Mouse (Mus musculus): Measurements from ENCODE around the gene Fkbp10. TPM values are rescaled to one million over a fixed set of nuclear protein-coding genes. Genes with fewer than 3 reads are reported as not detected.
A peak's percentile ranks its signal among the peaks of the same experiment; 100 is the strongest.

Gene Fkbp10
- polyA plus RNA-seq, 2 experiments from 2014 or later: not detected

DNA sequence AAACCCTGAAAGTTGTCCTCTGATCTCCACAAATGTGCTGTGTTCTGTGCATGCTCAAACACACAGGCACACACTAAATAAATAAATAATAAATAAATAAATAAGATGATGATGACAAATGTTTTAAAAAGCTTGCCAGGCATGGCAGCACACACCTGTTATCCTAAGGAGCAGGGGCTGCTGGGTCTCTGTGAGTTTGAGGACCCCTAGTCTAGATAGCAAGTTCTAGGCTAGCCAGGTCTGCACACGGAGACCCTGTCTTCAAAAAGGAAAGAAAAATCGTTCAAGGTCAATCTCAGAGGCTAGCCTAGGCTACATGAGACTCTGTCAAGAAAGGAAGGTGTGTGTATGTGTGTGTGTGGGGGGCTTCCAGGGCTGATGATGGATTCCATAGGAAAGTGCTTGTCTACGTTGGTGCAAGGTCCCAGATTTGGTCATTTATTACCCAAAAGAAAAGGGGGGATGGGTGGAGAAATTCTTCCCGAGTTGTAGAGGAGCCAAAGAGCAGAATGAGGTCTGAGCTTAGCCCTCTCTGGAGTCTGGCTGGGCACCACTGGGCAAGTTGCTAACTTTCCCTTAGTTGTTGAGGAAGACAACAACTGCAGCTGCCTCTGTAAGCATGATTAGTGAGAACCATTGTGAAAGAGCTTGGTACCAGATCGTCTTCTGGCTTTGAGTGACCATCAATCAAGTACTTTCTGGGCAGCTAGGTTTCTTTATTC, 21.0 kb upstream of the Fkbp10 start:
- ATAC-seq: no peak

DNA sequence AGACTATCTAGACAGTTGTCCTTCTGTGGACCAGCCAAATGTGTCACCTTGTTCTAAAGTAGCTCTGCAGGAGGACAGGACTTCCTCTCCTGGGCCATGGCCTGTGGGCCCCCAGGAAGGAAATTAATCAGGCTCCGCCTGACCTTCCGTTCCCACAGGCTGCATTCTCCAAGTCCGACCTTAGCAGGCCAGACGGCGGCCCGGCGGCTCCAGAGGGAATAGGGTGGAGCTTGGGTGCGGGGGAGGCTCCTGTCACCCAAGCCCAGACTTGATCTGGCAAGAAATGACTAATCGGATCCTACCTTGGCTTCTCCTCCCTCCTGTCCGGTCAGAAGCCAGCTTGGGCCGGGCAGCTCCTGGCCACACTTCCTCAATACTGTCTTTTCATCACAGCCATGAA, 20.3 kb upstream of the Fkbp10 start:
- no peak for ATAC-seq

DNA sequence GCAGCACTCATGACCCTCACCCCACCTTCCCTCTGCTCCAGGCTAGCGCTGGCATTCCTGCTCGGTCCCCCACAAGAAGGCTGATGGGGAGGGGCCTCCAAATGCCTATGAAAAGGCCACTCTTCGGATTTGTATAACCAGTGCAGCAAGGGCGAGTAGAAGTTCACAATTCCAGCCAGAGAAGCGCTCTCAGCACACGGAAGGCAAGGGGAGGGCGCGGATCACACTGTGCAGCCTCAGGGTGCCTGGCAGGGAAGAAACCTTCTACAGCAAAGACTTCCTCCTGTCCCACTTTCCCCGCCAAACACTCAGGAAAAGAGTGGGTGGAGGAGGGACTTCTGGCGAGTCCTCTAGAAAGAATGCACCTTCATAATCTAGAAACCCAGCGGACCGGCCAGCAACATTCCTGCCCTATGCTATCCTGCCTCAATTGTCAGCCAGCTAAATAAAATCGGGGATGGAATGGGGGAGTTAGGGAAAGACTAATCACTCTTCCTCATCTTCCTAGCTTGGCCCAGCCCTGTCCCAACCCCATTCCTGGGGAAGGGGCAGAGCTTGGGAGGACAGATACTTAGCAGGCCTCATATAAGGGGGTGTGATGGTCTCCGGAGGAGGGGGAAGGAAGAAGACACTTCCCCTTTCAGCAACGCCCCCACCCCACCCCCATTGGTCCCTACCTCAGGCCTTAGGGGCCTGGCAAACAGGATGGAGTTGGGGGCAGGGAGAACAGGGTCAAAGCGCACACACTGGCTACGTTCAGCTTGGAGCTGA, 19.5 kb upstream of the Fkbp10 start:
- ATAC-seq: no peak

DNA sequence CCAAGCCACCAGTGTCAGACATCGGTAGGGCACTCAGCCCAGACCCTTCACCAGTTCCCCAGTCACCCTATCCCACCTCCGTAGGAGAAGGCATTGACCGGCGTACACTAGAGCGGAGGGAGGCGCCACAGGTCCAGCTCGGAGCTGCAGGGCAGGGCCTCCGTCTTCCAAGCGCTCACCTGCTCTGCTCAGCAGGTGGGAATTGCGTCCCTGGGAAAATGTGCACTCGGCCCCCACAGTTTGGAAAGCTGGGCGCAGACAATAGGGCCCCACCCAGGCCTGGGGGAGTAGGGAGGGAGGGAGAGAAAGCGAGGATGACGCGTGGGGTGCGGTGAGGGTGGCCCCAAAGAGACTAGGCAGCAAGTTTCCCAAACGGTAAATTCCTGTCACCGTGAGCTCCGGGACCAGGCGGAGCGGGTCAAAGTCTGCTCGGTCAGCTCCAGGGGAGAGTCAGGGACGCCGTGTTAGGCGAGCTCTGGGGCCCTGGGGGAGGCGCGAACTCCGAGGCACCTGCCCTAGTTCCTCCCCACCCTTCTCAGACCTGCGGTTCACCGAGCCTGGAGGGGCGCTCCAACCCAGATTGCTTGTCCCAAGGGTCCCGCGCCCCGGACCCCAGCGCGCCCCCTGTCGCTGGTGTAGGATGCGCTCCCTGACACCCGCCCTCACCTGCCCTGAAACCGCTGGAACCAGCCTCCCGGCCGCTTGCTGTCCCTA, 18.5 kb upstream of the Fkbp10 start:
- ATAC-seq: peak; percentile 24

DNA sequence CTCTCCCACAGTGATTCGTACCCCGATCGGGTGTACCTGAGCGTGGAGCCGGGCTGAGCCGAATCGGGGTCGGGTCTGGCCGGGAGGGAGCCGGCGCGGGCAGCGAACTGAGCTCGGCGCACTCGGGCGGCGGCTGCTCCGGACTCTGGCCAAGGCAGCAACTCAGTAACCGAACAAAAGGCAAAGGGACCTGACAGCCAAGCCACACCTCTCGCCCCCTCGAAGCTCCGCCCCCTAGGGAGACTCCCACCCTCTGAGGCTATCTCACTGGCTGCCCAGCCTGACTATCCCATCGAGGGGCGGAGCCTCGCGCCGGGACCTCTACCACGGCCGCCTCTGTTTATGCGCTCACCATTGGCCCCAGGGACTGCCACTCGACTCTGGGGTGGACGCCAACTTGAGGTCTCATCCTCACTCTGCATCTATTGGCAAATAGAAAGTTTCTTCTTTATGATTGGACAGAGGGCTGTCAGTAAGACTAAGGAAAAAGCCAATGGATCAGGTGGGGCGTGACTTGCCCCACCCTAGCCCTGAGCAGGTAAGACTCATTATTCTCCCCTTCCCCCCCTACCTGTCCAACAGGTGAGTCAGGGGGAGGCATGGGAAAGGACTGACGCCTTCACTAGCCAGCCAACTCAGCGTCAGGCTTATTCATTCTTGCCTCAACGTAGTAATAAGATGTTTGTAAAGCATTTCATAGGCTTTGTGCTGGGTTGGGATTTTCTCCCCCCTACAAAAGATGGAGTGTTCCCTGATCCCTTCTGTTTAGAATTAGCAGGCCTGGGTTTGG, 17.7 kb upstream of the Fkbp10 start, which contains the start of gene Jup:
Jup (minus strand) TSS at position 164 of the 790 bp plus-strand sequence.
- ATAC-seq: peak; percentile 92

DNA sequence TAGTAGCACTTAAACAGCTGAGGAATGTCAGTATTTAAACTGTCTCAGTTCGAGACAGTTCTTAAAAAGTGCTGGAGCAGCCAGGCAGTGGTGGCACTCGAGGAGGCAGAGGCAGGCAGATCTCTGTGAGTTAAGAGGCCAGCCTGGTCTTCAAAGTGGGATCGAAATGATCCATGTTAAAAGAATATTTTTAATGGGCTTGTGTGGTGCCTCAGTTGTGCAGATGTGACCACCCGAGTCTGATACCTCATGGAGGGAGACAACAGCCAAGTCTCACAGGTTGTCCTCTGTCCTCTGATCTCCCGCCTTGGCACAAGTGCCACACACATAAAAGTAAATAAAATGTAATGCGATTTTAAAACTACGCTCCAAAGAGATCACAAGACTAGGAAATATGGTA, 17.0 kb upstream of the Fkbp10 start:
- no peak for ATAC-seq

DNA sequence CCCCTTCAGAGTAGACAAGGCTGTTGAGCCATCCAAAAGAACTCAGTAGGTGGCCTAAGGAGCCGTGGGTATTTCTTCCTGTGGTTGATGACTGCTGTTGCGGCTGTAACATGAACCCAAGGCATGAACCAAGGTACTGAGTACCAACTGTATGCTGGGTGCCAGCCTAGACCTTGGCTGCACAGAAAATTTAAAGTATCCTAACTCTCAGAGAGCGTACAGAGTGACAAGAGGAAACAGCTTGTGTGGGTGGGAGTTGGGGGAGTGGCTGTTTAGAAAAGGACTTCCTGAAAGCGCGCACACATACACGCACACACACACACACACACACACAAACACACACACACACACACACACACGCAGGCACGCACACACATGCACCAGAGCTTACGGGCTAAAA, 16.2 kb upstream of the Fkbp10 start:
- ATAC-seq: no peak

DNA sequence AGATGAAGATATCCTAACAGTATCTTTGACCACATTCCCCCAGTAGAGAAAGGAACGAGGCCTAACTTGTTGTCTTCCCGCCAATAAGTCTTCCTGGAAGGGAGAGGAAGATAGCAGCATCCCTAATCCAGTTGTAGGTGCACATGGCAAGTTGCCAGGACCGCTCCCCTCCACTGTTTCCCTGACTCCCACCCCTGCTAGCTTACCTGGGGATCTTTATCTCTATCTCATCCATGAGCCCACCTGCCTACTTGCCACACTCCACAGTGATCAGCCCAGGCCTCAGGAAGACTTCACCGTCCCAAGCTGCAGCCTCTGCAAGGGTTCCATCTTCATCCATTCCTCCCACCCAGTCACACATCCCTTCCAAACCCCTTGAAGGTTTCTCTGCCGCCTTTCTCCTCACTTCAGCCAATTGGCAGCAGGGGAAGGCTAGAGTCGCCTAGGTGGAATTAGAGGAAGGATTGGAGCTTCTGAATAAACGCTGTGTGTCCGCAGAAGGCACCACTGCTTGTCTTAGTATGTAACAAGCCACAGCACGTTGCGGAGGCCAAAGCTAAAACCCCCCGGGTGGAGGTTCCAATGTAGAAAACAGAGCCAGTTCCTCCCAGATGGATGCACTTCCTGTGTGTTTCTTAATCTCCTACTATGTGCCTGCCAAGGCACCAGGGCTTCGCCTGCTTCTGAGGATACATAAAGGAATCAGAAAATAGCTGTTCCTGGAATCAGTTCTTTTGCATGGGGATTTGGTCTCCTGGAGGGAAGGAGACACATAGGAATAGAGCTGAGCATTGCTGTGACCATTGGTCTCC, 15.6 kb upstream of the Fkbp10 start:
- ATAC-seq: no peak

DNA sequence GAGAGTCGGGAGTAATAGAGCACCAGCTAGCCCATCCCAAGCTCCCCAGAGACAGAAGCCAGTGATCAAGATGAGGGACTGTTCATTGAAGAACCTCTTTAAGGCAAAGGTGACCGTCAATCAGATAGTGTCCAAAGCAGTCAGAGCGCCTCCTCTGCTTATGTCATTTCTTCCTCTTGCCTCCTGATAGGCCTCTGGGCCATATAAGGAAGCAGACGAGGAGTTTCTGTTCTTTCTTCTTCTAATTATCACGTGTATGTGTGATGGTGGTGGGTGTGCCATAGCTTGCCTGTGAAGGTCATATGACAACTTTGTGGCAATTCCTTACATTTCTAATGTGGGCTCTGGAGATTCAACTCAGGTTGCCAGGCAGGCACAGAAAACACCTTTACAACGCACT, 14.7 kb upstream of the Fkbp10 start:
- no peak for ATAC-seq

DNA sequence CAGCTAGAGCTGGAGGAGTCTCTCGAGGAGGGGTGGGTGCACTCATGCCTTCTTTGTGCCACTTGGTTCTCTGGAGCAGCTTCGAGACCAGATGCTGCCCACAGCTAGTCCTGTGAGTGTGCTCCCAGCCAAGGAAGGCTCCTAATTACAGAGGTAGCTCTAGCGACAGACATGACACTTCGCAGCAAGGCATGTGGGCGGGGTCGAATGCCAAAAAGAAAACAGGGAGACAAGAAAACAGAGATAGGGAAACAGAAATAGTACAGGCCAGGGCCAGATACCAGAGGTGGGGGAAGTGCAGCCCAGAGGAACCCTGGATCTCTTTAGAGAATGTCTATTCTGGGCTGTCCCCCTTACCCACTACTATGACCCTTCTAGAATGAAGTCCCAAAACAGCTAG, 13.3 kb upstream of the Fkbp10 start:
- no peak for ATAC-seq

DNA sequence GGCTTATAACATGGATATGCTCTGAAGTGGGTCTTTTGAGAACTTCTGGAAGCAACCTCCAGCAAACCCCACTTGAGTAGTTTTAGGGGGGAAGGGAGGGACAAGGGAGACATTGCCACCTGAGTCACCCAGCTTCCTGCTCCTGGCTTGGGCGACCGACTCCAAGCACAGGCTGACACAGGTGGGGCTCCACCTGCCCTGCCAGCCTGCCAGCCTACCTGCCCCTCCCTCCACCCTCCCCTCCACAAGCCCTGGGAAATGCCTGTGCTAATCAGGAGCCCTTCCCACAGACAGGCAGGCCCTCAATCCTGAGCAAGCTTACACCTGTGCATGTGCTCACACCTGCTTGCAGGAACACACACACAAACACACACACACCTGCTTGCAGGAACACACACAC, 12.8 kb upstream of the Fkbp10 start:
- ATAC-seq: no peak

DNA sequence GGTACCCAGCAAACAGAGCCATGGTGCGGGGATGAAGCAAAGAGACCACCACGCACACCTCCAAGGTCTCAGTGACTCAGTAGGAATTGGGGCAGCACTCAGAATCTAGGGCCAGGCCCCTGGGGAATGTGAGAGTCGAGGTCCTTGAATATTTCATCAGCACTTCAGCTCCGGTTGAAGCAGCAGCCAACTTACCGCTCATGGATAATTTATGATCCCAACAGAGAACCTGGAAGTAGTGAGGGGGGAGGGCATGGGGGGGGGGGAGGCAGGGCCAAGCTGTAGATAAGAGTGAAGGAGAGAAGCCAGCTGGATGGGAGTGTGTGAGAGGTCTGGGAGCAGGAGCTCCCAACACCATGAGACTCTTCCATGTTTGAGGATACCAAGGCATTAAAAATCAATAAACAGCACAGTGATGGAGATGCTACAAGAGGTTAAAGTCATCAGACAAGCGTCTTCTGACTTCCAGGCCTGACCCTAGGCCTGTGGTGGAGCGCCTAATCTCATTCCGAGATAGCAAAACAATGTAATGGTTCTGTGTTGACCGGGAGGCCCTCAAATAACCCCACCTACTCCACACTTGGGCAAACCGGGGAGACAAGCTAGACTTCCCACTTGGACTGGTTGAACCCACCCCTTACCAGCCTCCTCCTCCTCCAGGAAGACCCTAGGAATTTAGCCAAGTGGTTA, 11.9 kb upstream of the Fkbp10 start:
- no peak for ATAC-seq

DNA sequence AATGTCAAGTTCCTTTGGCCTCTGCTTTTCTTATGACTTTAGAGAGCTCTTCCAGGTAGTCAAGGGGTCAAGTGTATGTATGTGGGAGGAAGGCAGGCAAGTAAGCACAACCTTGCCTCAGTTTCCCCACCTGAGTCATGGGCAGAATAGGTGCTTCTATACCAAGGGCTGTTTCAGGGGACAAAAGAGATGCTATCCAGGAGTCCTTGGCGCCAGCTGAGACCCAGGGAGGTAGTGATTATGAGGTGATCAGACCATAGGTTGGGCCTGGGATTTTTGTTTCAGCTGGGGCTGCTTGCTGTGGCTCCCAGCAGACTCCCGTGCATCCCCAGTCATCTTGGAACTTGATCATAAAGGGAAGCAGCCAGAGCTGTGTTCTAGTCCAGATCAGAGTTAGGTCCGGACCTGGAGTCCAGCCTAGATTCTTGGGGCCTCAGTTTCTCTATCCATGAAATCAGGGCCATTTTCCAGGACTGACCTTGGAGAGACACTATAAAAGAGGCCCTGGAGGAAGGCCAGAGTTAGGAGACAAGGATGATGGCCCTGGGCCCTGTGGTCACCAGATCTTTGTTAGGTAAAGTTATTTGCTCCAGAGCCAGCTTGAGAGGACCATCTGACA, 10.9 kb upstream of the Fkbp10 start:
- no peak for ATAC-seq

DNA sequence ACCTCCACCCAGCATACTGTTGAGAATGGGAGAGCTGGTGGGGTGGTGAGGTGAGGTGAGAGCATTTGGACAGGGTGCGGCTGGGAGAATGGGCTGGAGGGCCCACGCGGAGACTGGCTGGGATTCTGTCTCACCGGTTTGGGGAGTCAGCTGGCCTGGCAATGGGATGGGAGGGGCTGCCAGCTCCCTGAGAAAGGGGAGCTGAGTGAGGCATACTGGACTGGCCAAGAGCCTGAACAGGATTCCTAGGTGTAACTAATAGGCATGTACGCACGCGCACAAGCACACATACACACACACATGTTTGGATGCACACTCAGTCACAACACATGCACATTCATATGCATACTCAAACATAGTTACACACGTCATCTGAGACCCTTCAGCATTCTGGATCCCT, 9.2 kb upstream of the Fkbp10 start:
- ATAC-seq: no peak

DNA sequence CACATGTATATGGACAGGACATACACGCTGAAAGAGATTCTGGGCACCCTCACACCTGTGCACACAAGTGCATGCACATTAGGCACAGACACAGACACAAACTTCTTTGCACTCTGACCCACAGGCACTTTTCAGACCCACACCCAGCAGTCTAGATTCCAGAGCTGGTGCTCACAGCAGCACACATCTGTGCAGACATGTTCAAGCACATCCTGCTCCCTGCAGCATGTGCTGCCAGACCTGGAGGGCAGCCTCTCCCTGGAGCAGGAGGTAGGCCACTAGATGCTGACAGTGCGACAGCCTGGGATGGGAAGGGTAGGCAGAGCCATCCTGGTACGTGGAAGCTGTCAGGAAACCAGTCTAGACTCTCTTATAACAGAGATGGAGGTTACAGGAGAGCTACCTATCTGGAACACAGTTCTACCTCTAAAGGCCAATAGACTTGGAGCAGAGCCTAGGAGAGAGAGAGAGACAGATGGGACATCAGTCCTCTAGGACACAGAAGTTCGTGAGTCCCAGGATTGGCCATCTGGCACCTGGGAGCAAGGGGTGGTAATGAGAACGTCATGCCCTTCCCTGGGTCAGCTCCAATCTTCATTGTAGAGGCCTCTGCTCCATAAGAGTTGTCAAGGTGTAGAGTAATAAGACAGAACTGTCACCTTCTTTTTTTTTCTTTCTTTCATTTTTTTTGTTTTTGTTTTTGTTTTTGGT, 8.3 kb upstream of the Fkbp10 start:
- no peak for ATAC-seq

DNA sequence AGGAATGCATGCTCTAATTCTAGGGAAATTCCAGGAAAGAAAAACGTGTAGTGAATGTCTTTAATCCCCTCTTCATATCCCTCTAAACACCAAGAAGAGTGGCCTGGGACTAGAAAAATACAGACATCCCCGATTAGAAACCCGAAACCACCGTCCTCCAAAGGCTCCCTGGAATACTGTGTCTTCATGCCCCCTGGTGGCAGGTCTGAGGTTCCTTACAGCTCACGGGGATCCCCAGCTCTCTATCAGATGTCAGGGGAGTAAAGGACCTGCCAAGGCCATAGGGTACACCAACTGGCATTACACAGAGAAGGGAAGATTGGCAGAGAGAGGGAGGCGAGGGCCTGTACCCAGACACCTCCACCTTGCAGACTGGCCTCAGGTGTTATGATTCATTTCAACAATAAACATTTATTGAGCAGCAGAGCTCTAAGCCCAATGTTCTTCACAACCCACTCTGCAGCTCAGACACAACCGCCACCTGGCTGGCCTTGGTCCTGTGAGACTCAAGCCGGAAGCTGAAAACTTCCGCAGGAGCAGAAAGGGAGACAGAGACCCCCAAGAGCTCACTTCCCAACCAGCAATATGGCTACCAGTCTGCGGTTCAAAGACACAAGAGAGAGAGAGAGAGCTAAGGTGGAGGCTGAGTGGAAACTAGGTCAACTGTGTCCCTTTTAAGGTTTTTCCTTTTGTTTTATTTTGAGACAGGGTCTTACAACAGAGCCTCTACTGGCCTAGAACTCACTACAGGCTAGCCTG, 7.2 kb upstream of the Fkbp10 start:
- ATAC-seq: no peak

DNA sequence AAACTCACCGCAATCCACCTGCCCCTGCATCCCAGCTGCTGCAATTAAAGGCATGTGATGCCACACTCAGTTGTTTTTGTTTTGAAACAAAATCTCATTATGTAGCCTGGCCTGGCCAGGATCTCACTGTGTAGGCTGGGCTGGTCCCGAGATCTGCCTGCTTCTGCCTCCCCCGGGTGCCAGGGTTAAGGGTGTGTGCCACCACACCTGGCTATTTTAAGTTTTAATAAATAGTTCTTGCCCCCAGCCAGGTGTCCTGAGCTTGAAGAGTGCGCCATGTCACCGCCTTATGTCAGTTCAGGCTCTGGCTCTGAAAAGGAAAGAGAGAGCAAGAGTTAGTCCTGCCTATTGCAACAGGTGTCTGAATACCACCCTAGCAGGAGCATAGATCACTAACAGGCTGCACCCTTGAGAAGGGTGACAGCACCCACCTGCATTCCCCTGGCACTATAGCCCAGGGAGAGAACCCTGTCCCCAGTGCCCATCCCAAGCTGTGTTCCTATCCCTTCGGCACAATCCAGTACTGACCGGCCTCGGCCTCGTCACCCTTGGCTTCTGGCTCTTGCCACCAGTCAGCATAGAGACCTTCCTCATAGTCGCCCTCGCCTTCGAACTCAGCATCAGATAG, 6.5 kb upstream of the Fkbp10 start:
- no peak for ATAC-seq

DNA sequence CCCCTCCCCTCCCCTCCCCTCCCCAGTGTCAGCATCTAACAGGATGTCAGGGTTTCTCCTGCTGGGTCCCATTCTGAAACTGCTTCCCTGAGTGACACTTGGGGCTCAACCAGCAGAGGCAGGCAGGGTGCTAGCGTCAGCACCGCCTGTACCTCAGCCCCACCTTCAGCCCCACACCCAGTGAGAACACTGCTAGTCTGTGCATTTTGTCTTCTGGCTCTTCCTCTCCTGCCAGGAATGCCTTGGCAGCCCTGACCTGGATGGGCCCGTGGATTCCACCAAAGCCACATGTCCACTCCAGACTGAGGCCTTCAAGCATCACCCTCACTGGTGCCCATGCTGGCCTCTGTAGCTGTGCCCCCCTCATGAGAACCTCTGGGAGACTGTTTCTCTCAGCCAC, 5.8 kb upstream of the Fkbp10 start:
- no peak for ATAC-seq

DNA sequence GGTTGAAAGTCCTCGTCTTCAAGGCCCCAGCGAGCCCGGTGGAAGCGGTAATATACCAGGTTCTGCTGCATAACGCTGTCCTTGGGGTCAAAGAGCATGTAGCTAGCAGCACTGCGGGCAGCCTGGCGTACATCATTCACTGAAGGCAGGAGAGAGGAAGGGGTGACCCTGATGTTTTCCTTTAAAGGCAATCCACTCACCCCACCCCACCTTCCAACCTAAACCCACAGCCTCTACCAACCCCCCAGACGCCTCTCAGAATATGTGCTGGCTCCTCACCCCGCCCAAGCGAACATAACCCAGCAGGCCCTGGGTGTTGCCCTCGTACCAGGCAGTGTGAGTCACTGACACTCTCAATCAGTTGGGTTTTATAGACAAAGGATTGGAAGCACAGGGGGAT, 3.8 kb upstream of the Fkbp10 start:
- no peak for ATAC-seq
